Mouse (Mus musculus): ENCODE results near the gene AI481877. TPM values are rescaled to one million over a fixed set of nuclear protein-coding genes. Genes with fewer than 3 reads are reported as not detected.
"Not testable (repeated sequence)": the region's sequence is repeated elsewhere in the genome, so short reads cannot be mapped to it uniquely, and the experiment has no call there.

Gene AI481877
- not detected in 2 replicates for polyA plus RNA-seq (2016; fragmentation: Nextera tagmentation; extraction: Ambion mirVana)

DNA sequence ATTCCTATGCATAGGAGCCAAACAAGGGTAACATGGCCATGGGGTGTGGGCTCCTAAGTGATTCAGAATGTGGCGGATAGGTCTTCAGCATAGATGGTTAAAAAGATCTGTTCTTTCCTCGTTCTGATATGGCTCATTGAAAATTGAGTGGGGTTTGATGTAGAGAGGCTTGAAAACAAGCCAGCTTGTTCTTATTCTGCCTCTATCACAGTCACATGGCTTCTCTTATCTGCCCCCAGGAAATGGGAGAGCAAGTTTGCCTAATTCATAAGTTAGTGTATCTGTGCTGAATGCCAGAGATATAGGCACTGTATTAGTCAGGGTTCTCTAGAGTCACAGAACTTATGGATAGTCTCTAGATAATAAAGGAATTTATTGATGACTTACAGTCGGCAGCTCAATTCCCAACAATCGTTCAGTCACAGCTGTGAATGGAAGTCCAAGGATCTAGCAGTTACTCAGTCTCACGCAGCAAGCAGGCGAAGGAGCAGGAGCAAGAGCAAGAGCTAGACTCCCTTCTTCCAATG, at the start of gene AI481877:
Gene AI481877, minus strand, starts transcription at position 477 of the 527 bp plus-strand sequence.
- not testable (repeated sequence) for ATAC-seq (ENCODE audit: low FRiP score); H3K4me2 ChIP-seq; H3K27ac ChIP-seq; H3K4me1 ChIP-seq; H3K4me3 ChIP-seq (replicated peaks); H3K9ac ChIP-seq; H3K9me3 ChIP-seq; H3K27me3 ChIP-seq; H3K36me3 ChIP-seq (replicated peaks)
- WGBS = 95% methylated on average over 4 of the region's 6 CpGs

DNA sequence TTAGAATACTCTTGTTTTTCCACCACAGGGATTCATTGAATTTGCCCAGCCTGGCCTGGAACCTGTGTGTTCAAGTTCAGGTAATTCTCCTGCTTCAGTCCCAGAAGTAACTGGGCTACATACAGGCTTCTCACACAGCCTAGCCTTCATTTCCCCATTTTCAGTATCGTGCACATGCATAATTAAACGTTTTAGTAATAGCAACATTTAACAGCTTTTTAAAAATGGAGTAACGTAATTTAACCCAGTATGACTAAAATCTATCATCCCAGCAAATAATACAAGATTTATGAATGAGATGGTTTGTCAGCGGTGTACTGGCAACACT, 49.7 kb upstream of the AI481877 start:
- H3K27me3 ChIP-seq = no peaks in the 10 kb centered on the region
- peak overlapping the region; percentile 64 for H3K4me2 ChIP-seq
- H3K4me1 ChIP-seq = peaks cover 8% of the 10 kb centered on the region
- H3K9me3 ChIP-seq = no peaks in the 10 kb centered on the region
- no peaks in the 10 kb centered on the region for H3K36me3 ChIP-seq (replicated peaks)
- peak overlapping the region; percentile 87 for H3K4me3 ChIP-seq (replicated peaks)
- WGBS = 36% methylated on average over 4 of the region's 4 CpGs
- H3K27ac ChIP-seq = peak overlapping the region; percentile 90
- ATAC-seq (ENCODE audit: low FRiP score) = no peak
- H3K9ac ChIP-seq = peak overlapping the region; percentile 93; the same call in 1 of the 2 replicates

DNA sequence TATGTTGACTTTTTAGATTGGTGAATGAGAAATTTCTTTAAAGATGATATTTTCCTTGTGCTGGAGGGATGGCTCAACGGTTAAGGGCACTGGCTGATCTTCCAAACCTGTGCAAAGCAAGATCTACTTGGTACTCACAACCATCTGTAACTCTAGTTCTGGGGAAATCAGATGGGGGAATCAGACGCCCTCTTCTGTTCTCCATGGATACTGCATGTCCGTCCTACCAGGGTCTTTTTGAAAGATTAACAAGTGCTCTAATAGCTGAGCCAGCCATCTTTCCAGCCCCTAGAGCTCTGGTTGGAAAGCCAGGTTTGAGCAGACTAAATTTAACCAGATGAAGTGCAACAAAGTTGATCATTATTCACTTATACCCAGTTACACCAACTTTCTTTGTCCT, 48.5 kb upstream of the AI481877 start:
- H3K4me1 ChIP-seq = peaks cover 8% of the 10 kb centered on the region
- no peaks in the 10 kb centered on the region for H3K9me3 ChIP-seq
- WGBS = 27% methylated on average over 3 of the region's 3 CpGs
- no peak overlapping the region for H3K9ac ChIP-seq
- H3K27ac ChIP-seq = no peak overlapping the region
- no peak overlapping the region for H3K4me2 ChIP-seq
- H3K4me3 ChIP-seq (replicated peaks) = no peak overlapping the region
- no peaks in the 10 kb centered on the region for H3K36me3 ChIP-seq (replicated peaks)
- H3K27me3 ChIP-seq = no peaks in the 10 kb centered on the region
- no peak for ATAC-seq (ENCODE audit: low FRiP score)

DNA sequence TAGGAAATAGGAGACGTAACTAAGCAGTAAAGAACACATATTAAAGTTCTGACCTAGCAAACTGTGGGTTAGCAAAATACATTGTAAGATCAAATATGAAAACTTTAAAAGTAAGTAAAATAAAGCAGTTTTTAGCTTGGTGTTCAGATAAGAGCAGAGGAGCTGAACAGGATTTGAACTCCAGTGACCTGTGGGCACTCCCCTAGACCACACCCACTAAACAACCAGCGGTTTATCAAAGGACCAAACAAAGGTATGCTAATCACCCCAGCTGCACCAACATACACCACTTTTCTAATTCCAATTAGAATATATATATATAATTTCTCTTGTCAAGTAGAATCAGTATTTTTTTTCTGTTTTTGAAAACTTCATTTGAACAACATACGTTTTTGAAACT, 46.9 kb upstream of the AI481877 start:
- ATAC-seq (ENCODE audit: low FRiP score) = no peak
- no peak overlapping the region for H3K27ac ChIP-seq
- peaks cover 11% of the 10 kb centered on the region for H3K4me1 ChIP-seq
- 65% methylated on average over 3 of the region's 3 CpGs for WGBS
- no peaks in the 10 kb centered on the region for H3K27me3 ChIP-seq
- H3K4me2 ChIP-seq = no peak overlapping the region
- H3K36me3 ChIP-seq (replicated peaks) = no peaks in the 10 kb centered on the region
- H3K9me3 ChIP-seq = no peaks in the 10 kb centered on the region
- no peak overlapping the region for H3K4me3 ChIP-seq (replicated peaks)
- no peak overlapping the region for H3K9ac ChIP-seq

DNA sequence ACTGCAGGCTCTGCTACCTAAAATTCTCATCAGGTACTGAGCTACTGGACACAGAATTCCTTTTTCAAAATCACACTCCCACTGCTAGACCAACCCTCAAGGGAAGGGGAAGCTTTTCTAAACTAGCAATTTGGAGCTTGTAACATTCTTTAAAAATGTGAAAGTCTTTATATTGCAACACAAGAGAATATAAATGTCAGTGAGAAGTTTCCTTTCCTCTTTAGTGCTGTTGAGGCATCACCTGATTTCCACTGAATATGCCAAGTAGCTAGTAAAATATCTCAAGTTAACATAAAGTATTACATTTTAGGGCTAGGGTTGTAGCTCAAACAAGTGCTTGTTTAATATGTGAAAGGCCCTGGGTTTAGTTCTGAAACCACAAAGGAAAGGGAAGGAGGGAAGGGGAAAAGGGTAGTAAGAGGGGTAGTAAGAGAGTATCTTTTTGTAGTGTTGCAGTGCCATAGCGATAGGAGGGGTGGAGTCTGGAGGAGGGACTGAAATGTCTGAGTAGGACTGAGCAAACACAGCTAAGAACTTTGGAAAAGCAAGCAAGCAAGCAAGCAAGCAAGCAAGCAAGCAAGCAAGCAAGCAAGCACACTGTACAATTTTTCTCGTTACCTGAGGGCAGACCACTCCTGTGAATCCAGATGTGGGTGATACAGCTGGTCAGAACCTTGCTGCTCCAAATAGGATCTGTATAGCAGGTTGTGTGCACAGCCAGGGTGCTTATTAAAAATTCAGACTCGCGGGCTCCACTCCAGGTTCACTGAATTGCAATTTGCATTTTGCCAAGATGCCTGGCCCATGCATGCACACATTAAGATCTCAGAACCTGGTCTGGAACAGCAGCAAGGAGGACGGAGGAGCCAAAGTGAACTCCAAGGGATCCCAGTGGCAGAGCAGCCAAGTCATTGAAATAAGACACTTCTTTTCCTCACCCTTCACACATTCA, 42.8 kb upstream of the AI481877 start:
- H3K4me3 ChIP-seq (replicated peaks) = no peak overlapping the region
- no peak overlapping the region for H3K4me2 ChIP-seq
- H3K27ac ChIP-seq = no peak overlapping the region
- H3K4me1 ChIP-seq = peaks cover 6% of the 10 kb centered on the region
- 40% methylated on average over 5 of the region's 5 CpGs for WGBS
- H3K9me3 ChIP-seq = no peaks in the 10 kb centered on the region
- no peak for ATAC-seq (ENCODE audit: low FRiP score)
- no peaks in the 10 kb centered on the region for H3K27me3 ChIP-seq
- no peaks in the 10 kb centered on the region for H3K36me3 ChIP-seq (replicated peaks)
- no peak overlapping the region for H3K9ac ChIP-seq

DNA sequence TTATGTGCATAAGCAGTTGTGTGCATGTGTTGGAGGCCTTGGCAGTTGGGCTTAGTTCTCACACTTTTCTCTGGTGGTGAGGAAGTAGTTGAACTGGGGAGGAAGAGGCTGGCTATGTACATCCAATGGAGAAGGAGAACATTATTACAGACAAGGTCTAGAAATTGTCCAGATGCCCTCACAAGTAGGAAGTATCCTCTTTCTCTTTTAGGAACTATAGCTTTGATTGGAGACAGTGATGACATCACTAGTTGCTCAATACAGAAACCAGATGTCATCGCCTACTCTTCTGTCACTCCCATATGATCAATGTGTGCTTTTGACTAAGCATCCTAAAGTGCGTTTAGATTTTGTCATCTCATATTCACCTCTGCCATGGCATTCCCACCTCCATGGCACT, 38.8 kb upstream of the AI481877 start:
- no peak for ATAC-seq (ENCODE audit: low FRiP score)

DNA sequence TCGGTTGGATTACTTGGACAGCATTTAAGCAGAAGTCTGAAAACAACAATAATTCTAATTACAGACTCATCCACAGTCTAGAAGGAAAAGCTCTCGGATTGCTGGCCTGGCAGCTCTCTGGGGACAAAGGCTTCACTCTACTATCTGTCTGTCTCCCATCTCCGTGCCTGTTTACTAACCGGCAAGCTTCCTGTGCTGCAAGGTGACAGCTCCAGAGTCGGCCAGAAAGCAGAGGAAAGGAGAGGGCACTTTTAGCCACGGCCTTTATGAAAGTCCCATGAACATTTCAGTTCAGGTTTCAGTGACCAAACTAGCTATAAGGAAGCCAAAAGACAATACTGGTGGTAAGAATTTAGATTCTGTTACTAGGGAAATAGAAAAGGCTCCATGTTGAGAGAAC, 37.1 kb upstream of the AI481877 start:
- Histone ChIP-seq H3K27ac (no peak overlapping the region), H3K4me3 (replicated peaks) (no peak overlapping the region), H3K27me3 (no peaks in the 10 kb centered on the region), H3K4me1 (0 out of 2 replicates have a peak, but pooled peaks cover 4% of the 10 kb centered on the region), H3K4me2 (no peak overlapping the region), H3K36me3 (replicated peaks) (no peaks in the 10 kb centered on the region), H3K9me3 (no peaks in the 10 kb centered on the region), H3K9ac (no peak overlapping the region)
- WGBS = 77% methylated on average over 6 of the region's 6 CpGs
- no peak for ATAC-seq (ENCODE audit: low FRiP score)

More for the DNA sequence above, 38.8 kb upstream of the AI481877 start:
- Histone ChIP-seq H3K27ac (no peak overlapping the region), H3K27me3 (no peaks in the 10 kb centered on the region), H3K4me3 (replicated peaks) (no peak overlapping the region), H3K9me3 (no peaks in the 10 kb centered on the region), H3K4me1 (peaks cover 9% of the 10 kb centered on the region), H3K4me2 (no peak overlapping the region), H3K36me3 (replicated peaks) (no peaks in the 10 kb centered on the region), H3K9ac (no peak overlapping the region)
- 97% methylated on average over 2 of the region's 2 CpGs for WGBS

DNA sequence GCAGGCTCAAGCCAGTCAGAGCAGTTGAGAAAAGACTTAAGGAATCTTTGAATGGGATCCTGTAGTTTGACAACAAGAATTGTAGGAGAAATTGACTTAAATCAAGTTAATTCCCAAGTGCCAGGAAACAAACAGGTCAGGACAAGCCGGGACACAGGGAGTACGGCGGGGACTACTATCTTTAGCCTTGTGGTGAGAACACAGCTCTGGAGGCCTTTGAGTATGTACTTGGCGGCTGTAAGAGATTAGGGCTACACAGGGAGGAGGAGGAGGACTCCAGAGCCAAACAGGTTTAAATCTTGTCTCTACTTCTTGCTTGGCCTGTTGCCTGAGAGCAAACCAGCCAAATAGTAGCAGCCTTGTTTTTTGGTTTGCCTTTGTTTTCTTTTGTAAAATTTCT, 36.2 kb upstream of the AI481877 start:
- Histone ChIP-seq H3K9me3 (no peaks in the 10 kb centered on the region), H3K9ac (no peak overlapping the region), H3K27me3 (no peaks in the 10 kb centered on the region), H3K4me3 (replicated peaks) (no peak overlapping the region), H3K27ac (no peak overlapping the region), H3K4me1 (0 out of 2 replicates have a peak, but pooled peaks cover 4% of the 10 kb centered on the region), H3K36me3 (replicated peaks) (no peaks in the 10 kb centered on the region), H3K4me2 (no peak overlapping the region)
- no peak for ATAC-seq (ENCODE audit: low FRiP score)
- WGBS = 76% methylated on average over 4 of the region's 4 CpGs

DNA sequence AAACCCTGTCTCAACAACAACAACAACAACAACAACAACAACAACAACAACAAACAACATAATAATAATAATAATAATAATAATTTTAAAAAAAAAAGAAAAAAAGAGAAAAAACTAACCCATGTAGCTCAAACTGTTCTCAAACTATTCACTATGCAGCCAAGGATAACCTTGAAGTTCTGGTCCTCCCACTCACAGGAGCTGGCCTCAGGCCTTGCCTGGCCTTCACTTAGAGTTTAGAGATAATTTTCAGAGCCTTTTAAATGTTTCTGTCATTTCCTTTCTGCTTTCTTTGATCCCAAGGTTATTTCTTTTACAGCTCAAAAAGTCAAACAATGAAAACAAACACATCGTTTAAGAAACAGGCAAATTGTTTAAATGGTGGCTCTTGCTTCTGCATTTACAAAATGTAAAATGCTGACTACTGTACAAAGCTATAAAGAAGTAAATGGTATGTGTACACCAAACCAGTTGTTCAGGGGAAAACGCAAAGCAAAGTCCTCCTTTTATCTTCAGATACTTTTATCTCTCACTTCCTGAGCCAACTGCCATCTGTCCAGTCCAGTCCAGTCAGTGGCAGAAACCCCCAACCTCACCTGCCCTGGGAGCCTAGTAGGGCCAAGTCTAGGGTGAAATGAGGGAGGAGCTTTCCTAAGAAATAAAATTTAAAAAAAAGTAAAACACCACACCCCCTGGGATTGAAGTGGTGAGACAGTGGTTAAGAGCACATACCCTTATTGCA, 34.6 kb upstream of the AI481877 start:
- Histone ChIP-seq H3K36me3 (replicated peaks) (no peaks in the 10 kb centered on the region), H3K4me1 (0 out of 2 replicates have a peak, but pooled peaks cover 4% of the 10 kb centered on the region), H3K9ac (no peak overlapping the region), H3K4me3 (replicated peaks) (no peak overlapping the region), H3K27me3 (no peaks in the 10 kb centered on the region), H3K9me3 (no peaks in the 10 kb centered on the region), H3K4me2 (no peak overlapping the region), H3K27ac (no peak overlapping the region)
- no peak for ATAC-seq (ENCODE audit: low FRiP score)
- whole genome bisulfite sequencing = 79% methylated on average over 2 of the region's 2 CpGs

DNA sequence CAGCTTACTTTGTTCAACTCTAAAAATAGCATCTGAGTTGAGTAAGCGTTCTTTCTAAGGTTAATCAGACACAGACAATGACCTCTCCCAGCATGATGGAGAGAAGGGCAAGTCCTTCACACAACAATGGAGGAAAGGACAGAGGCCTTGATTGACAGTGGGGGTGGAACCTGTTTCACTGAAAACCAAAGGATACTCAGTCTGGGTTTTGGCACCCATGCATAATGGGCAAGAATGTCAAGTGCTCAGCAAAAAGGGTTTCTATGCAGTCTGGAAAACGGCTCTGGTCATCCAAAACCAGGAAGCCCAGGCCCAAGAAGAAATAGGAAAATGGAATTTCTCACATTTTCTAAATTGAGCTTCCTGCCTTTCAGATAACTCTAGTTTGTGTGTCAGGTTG, 33.8 kb upstream of the AI481877 start:
- Histone ChIP-seq H3K9me3 (no peaks in the 10 kb centered on the region), H3K4me3 (replicated peaks) (no peak overlapping the region), H3K4me1 (0 out of 2 replicates have a peak, but pooled peaks cover 4% of the 10 kb centered on the region), H3K36me3 (replicated peaks) (no peaks in the 10 kb centered on the region), H3K27me3 (no peaks in the 10 kb centered on the region), H3K27ac (no peak overlapping the region), H3K4me2 (no peak overlapping the region), H3K9ac (no peak overlapping the region)
- ATAC-seq (ENCODE audit: low FRiP score) = no peak
- WGBS = 18% methylated on average over 2 of the region's 2 CpGs

DNA sequence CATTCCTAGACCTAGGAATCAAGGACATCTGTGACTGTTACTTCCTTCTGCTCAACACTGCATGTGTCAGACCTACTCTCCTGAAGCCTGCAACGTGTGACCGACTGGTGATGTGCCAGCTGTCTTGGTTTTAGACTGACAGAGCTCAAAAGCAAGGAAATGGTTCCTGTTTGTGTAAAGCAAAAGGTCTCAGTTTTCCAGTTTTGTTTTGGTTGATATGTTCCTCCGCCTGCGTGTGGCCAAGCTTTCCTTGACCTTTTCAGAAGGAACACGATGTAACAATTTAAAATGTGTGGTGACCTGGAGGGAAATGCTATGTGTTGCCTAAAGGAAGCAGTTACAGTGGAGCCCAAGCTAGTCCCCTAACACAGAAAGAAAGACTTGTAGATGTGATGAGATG, 31.2 kb upstream of the AI481877 start:
- ATAC-seq (ENCODE audit: low FRiP score) = no peak
- H3K27me3 ChIP-seq = no peaks in the 10 kb centered on the region
- no peak overlapping the region for H3K27ac ChIP-seq
- no peaks in the 10 kb centered on the region for H3K9me3 ChIP-seq
- H3K36me3 ChIP-seq (replicated peaks) = no peaks in the 10 kb centered on the region
- no peak overlapping the region for H3K4me3 ChIP-seq (replicated peaks)
- no peak overlapping the region for H3K4me2 ChIP-seq
- WGBS = 89% methylated on average over 5 of the region's 5 CpGs
- 0 out of 2 replicates have a peak, but pooled peaks cover 4% of the 10 kb centered on the region for H3K4me1 ChIP-seq
- H3K9ac ChIP-seq = no peak overlapping the region

DNA sequence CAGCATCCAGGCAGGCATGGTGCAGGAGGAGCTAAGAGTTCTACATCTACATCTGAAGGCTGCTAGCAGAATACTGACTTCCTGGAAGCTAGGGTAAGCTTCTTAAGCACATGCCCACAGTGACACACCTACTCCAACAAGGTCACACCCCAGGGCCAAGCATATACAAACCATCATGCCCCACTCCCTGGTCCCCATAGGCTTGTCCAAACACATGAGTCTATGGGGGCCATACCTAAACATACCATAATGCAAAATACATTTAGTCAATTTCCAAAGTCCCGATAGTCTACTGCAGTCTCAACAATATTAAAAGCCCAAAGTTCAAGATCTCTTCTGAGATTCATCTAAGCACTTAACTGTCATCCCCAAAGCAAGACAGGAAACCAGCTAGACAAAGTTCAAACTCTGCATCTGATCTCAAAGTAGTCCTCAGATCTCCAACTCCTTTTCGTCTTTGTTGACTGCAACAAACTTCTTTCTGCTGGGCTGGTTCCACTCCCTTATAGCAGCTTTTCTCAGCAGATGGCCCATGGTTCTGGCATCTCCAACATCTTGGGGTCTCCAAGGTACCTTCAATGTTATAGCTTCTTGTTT, 28.6 kb upstream of the AI481877 start:
- no peak overlapping the region for H3K4me3 ChIP-seq (replicated peaks)
- no peak overlapping the region for H3K4me2 ChIP-seq
- H3K27me3 ChIP-seq = no peaks in the 10 kb centered on the region
- H3K4me1 ChIP-seq = no peaks in the 10 kb centered on the region
- H3K9me3 ChIP-seq = no peaks in the 10 kb centered on the region
- no peak overlapping the region for H3K27ac ChIP-seq
- ATAC-seq (ENCODE audit: low FRiP score) = no peak
- 93% methylated on average over 2 of the region's 2 CpGs for WGBS
- no peak overlapping the region for H3K9ac ChIP-seq
- H3K36me3 ChIP-seq (replicated peaks) = no peaks in the 10 kb centered on the region

All from forebrain, embryonic 12.5 days (tissue).